Mouse (Mus musculus): ENCODE data around the gene Prpsap1. TPM values are rescaled to one million over a fixed set of nuclear protein-coding genes. Genes with fewer than 3 reads are reported as not detected.

Prpsap1 gene
- polyA plus RNA-seq, 1 experiment, result 81.0 TPM

GRCm38 (mm10) chr11:116422562-116422961, 71.4 kb downstream of the Prpsap1 start:
- Histone ChIP-seq H3ac (ENCODE audit: control insufficient read depth, insufficient read length, low read depth) (no peak overlapping the region), H3K36me3 (ENCODE audit: control insufficient read depth, insufficient read depth) (no peaks in the 10 kb centered on the region), H3K27me3 (ENCODE audit: control insufficient read depth, insufficient read depth, insufficient read length) (no peaks in the 10 kb centered on the region), H3K79me3 (ENCODE audit: low read depth) (no peaks in the 10 kb centered on the region), H3K79me2 (ENCODE audit: control insufficient read depth, insufficient read depth) (no peaks in the 10 kb centered on the region), H3K4me3 (ENCODE audit: insufficient read depth, poor library complexity, severe bottlenecking) (no peak overlapping the region)
- no peak for TF ChIP-seq MAX (IDR thresholded peaks at IDR 0.05)
- no peak for TF ChIP-seq CTCF (IDR thresholded peaks at IDR 0.05; ENCODE audit: control insufficient read depth, insufficient read depth, insufficient read length)
- no peak for TF ChIP-seq MYOD1 (IDR thresholded peaks at IDR 0.05; ENCODE audit: control insufficient read depth, insufficient read length, low read depth)
- TF ChIP-seq MYOG (IDR thresholded peaks at IDR 0.05; ENCODE audit: control insufficient read depth, extremely low read depth, insufficient read length), result no peak
- no peak for TF ChIP-seq FOSL1 (IDR thresholded peaks at IDR 0.05; ENCODE audit: insufficient read depth, low read length, poor library complexity, severe bottlenecking)
- TF ChIP-seq CEBPB (IDR thresholded peaks at IDR 0.05; ENCODE audit: low read depth), result no peak
- TF ChIP-seq USF1 (IDR thresholded peaks at IDR 0.05; ENCODE audit: low read depth), result no peak

GRCm38 (mm10) chr11:116421102-116421501, 72.9 kb downstream of the Prpsap1 start:
- Histone ChIP-seq H3ac (ENCODE audit: control insufficient read depth, insufficient read length, low read depth) (no peak overlapping the region), H3K27me3 (ENCODE audit: control insufficient read depth, insufficient read depth, insufficient read length) (no peaks in the 10 kb centered on the region), H3K4me3 (ENCODE audit: insufficient read depth, poor library complexity, severe bottlenecking) (no peak overlapping the region), H3K79me3 (ENCODE audit: low read depth) (no peaks in the 10 kb centered on the region), H3K79me2 (ENCODE audit: control insufficient read depth, insufficient read depth) (no peaks in the 10 kb centered on the region), H3K36me3 (ENCODE audit: control insufficient read depth, insufficient read depth) (no peaks in the 10 kb centered on the region)
- no peak for TF ChIP-seq MYOD1 (IDR thresholded peaks at IDR 0.05; ENCODE audit: control insufficient read depth, insufficient read length, low read depth)
- no peak for TF ChIP-seq FOSL1 (IDR thresholded peaks at IDR 0.05; ENCODE audit: insufficient read depth, low read length, poor library complexity, severe bottlenecking)
- no peak for TF ChIP-seq MYOG (IDR thresholded peaks at IDR 0.05; ENCODE audit: control insufficient read depth, extremely low read depth, insufficient read length)
- no peak for TF ChIP-seq MAX (IDR thresholded peaks at IDR 0.05)
- no peak for TF ChIP-seq USF1 (IDR thresholded peaks at IDR 0.05; ENCODE audit: low read depth)
- no peak for TF ChIP-seq CEBPB (IDR thresholded peaks at IDR 0.05; ENCODE audit: low read depth)
- TF ChIP-seq CTCF (IDR thresholded peaks at IDR 0.05; ENCODE audit: control insufficient read depth, insufficient read depth, insufficient read length), result no peak

Other genes with a start within 250 kb of the Prpsap1 start
- 81.9 TPM for gene Srp68, start 220.0 kb downstream of the Prpsap1 start, polyA plus RNA-seq (2012; fragmentation: generic; extraction: Trizol)
- 0.85 TPM for gene Galr2, start 213.3 kb downstream of the Prpsap1 start, polyA plus RNA-seq (2012; fragmentation: generic; extraction: Trizol)
- gene Exoc7, start 187.0 kb downstream of the Prpsap1 start, polyA plus RNA-seq (2012; fragmentation: generic; extraction: Trizol), result 31.5 TPM
- gene Foxj1, start 158.8 kb downstream of the Prpsap1 start, polyA plus RNA-seq (2012; fragmentation: generic; extraction: Trizol), result 0.14 TPM
- 13.2 TPM for gene Rnf157, start 81.2 kb downstream of the Prpsap1 start, polyA plus RNA-seq (2012; fragmentation: generic; extraction: Trizol)
- 126 TPM for gene Ubald2, start 60.1 kb downstream of the Prpsap1 start, polyA plus RNA-seq (2012; fragmentation: generic; extraction: Trizol)
- gene Qrich2, start 28.0 kb downstream of the Prpsap1 start, polyA plus RNA-seq (2012; fragmentation: generic; extraction: Trizol), result 0.04 TPM
- 11.3 TPM for gene Sphk1, start 36.7 kb upstream of the Prpsap1 start, polyA plus RNA-seq (2012; fragmentation: generic; extraction: Trizol)
- 23.1 TPM for gene Ube2o, start 87.2 kb upstream of the Prpsap1 start, polyA plus RNA-seq (2012; fragmentation: generic; extraction: Trizol)
- not detected for gene Aanat, start 92.2 kb upstream of the Prpsap1 start, polyA plus RNA-seq (2012; fragmentation: generic; extraction: Trizol)
- 1.9 TPM for gene Rhbdf2, start 132.8 kb upstream of the Prpsap1 start, polyA plus RNA-seq (2012; fragmentation: generic; extraction: Trizol)
- gene Prcd, start 159.3 kb upstream of the Prpsap1 start, polyA plus RNA-seq (2012; fragmentation: generic; extraction: Trizol), result 1.2 TPM
- 0.95 TPM for gene Cygb, start 160.1 kb upstream of the Prpsap1 start, polyA plus RNA-seq (2012; fragmentation: generic; extraction: Trizol)